8 mouse cellular contexts compared by ENCODE assay signal in genomic region chr8:94167244-94167643, GRCm38 (mm10). TPM values are rescaled to one million over a fixed set of nuclear protein-coding genes. Genes with fewer than 3 reads are reported as not detected.
DNase-seq lines count a peak whose midpoint lies in the region; ATAC-seq lines count a peak whose summit lies in the region.

No protein-coding gene starts in this region.

- no peak overlapping the region for H3K27ac ChIP-seq in intestine, embryonic 14.5 days (ENCODE audit: low read depth)

- peaks cover 21% of the 10 kb centered on the region for H3K27me3 ChIP-seq in intestine, embryonic 14.5 days (replicated peaks; ENCODE audit: control insufficient read depth, insufficient read depth, low read length)

- ATAC-seq in intestine, embryonic 14.5 days (replicated peaks; ENCODE audit: low FRiP score, low TSS enrichment, low read depth), result peak; percentile 66; the same call in 1 of the 2 replicates

- H3K4me2 ChIP-seq in intestine, embryonic 14.5 days (ENCODE audit: low read length), result no peak overlapping the region

- no peak overlapping the region for H3K9ac ChIP-seq in intestine, embryonic 14.5 days (ENCODE audit: low read length)

- H3K4me1 ChIP-seq in intestine, embryonic 14.5 days (replicated peaks; ENCODE audit: control insufficient read depth, insufficient read depth, low read length), result peaks cover 7% of the 10 kb centered on the region; the same call in 1 of the 2 replicates

- no peaks in the 10 kb centered on the region for H3K36me3 ChIP-seq in intestine, embryonic 14.5 days (ENCODE audit: control insufficient read depth, insufficient read depth, low read length)

- no peak overlapping the region for H3K4me3 ChIP-seq in intestine, embryonic 14.5 days (ENCODE audit: low read depth, low read length)

- WGBS in intestine, embryonic 14.5 days, result 5% methylated on average over 6 of the region's 6 CpGs

- no peaks in the 10 kb centered on the region for H3K9me3 ChIP-seq in intestine, embryonic 14.5 days (ENCODE audit: control insufficient read depth, low read length)

- DNase-seq in adrenal gland, adult (ENCODE audit: inconsistent age in 2 of 2, low spot score in 1 of 2), result peak; percentile 85 to 97
- DNase-seq in embryo, embryonic 10.5 days (ENCODE audit: low spot score), result peak; percentile 95
- peak; percentile 73 for DNase-seq in gastrocnemius, postnatal 25 days
- DNase-seq in intestine, embryonic 14.5 days (ENCODE audit: low spot score), result peak; percentile 100
- peak; percentile 83 to 88 for DNase-seq in left cerebral cortex, postnatal 10 days (ENCODE audit: extremely low spot score in 1 of 2, low spot score in 2 of 2)
- DNase-seq in mesoderm, embryonic 11.5 days (ENCODE audit: low read depth, low spot score), result peak; percentile 84
- peak; percentile 87 for DNase-seq in right cerebral cortex, postnatal 25 days
- DNase-seq in urinary bladder, postnatal 4 days (ENCODE audit: low spot score in 2 of 2), result peak; percentile 76 to 89

- intact Hi-C loops in left cerebral cortex, postnatal 10 days (cut with DNase I), result loop anchor here (5.0 kb wide), 1 partner anchor 35 kb away; no protein-coding TSS in a partner anchor

RNA-seq across cellular contexts. Expression of gene Mt2, which starts 5.2 kb away (rescaled TPM):
- total RNA-seq in gastrocnemius, postnatal 25 days (2021), result 100 to 1,000 TPM in 1 of 2 experiments, 10 to 100 TPM in 1; 61.6 to 106 TPM
- polyA plus RNA-seq in intestine, embryonic 14.5 days (2014; fragmentation: Nextera tagmentation; extraction: Ambion mirVana), result 104 and 155 TPM in 2 replicates
- 100 to 1,000 TPM in 1 of 2 experiments, 10 to 100 TPM in 1; 63.5 to 266 TPM for total RNA-seq in left cerebral cortex, postnatal 10 days (2021)

RNA-seq across cellular contexts. Expression of gene Mt1, which starts 11.6 kb away (rescaled TPM):
- total RNA-seq in gastrocnemius, postnatal 25 days (2021), result 10 to 100 TPM; 63.7 to 91.7 TPM
- 473 and 778 TPM in 2 replicates for polyA plus RNA-seq in intestine, embryonic 14.5 days (2014; fragmentation: Nextera tagmentation; extraction: Ambion mirVana)
- total RNA-seq in left cerebral cortex, postnatal 10 days (2021), result 100 to 1,000 TPM in 1 of 2 experiments, 10 to 100 TPM in 1; 80.3 to 200 TPM

RNA-seq across cellular contexts. Expression of gene Mt3, which starts 14.8 kb away (rescaled TPM):
- total RNA-seq in gastrocnemius, postnatal 25 days (2021), result 1 to 10 TPM; 5.0 to 5.1 TPM
- 8.0 and 8.7 TPM in 2 replicates for polyA plus RNA-seq in intestine, embryonic 14.5 days (2014; fragmentation: Nextera tagmentation; extraction: Ambion mirVana)
- total RNA-seq in left cerebral cortex, postnatal 10 days (2021), result 100 to 1,000 TPM; 452 to 527 TPM

RNA-seq across cellular contexts. Expression of gene Mt4, which starts 30.2 kb away (rescaled TPM):
- not detected for total RNA-seq in gastrocnemius, postnatal 25 days (2021)
- 1.3 TPM in 1 of 2 replicates, not detected in the other for polyA plus RNA-seq in intestine, embryonic 14.5 days (2014; fragmentation: Nextera tagmentation; extraction: Ambion mirVana)
- total RNA-seq in left cerebral cortex, postnatal 10 days (2021), result not detected

RNA-seq across cellular contexts. Expression of gene Nup93, which starts 47.1 kb away (rescaled TPM):
- 10 to 100 TPM in 1 of 2 experiments, 1 to 10 TPM in 1; 9.8 to 10.1 TPM for total RNA-seq in gastrocnemius, postnatal 25 days (2021)
- 90.0 and 98.1 TPM in 2 replicates for polyA plus RNA-seq in intestine, embryonic 14.5 days (2014; fragmentation: Nextera tagmentation; extraction: Ambion mirVana)
- total RNA-seq in left cerebral cortex, postnatal 10 days (2021), result 10 to 100 TPM; 49.1 to 51.0 TPM

Comparison
In these comparisons a context has a peak if more than half of its experiments do, and no peak if none do; other contexts are left out.
1. RNA of gene Mt3, which starts 14.8 kb away (total RNA-seq): 452 to 527 TPM in left cerebral cortex, postnatal 10 days; 5.0 to 5.1 TPM in gastrocnemius, postnatal 25 days; every median in the first group is over 10 times any median in the second.
2. Peak in every context shown above with its lines, with median percentiles within 50 percentile points of each other: DNase-seq.